Mouse (Mus musculus) ES-Bruce4 (cell line): ENCODE data around the gene Sapcd2.

Source experiments
- CTCF ChIP-seq: IDR thresholded peaks from one replicate; pipeline ENCODE4 v1.8.1; 2011; ENCODE audit warnings: low read depth, low read length
- POLR2A ChIP-seq: IDR thresholded peaks from one replicate; pipeline ENCODE4 v1.8.1; 2011; ENCODE audit warnings: low read length; ENCODE audit not compliant: insufficient read depth

DNA sequence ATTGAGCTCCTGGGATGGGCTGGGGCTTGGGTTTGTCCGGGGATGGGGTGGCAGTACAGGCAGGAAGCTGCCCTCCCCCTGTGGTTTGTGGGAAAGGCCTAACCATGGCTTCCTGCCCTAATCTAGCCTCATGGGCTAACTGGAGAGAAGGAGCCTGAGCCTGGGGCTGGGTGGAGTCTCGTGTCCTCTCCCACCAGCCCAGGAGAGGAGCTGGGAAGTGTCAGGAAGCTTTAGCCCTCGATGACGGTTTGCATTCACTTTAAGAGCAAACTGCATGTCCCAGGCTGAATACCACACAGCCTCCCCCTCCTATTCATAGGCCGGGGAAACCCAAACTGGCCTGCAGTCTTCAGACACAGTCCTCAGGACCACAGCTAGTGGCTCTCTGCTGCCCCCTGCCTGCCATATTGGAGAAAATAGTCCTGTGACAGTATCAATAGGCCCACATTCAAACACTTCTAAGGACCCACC is 54.6 kb downstream of the Sapcd2 start:
- TF ChIP-seq CTCF = peak; percentile 89
- TF ChIP-seq POLR2A = no peak
